Mouse (Mus musculus) induced T-regulatory cell, adult 2 months (primary cell): ENCODE measurements at regions not wholly inside any gene's neighbourhood (a gene's known extent, or its start where the extent isn't known, plus 50 kb on each side); places are given as distances from the start of the nearest gene placed in this dataset.

ENCODE experiments used
- DNase-seq: peaks from one replicate; pipeline ENCODE4 v3.0.0-alpha.2; 2012; ENCODE audit warnings: low read depth

GRCm38 (mm10) chr3:61740088-61740487, 374.3 kb upstream of the B430305J03Rik start:
- no peak for DNase-seq

GRCm38 (mm10) chr3:61738528-61738927, 372.8 kb upstream of the B430305J03Rik start:
- DNase-seq: no peak

GRCm38 (mm10) chr3:61716785-61717184, 351.0 kb upstream of the B430305J03Rik start:
- DNase-seq: no peak

GRCm38 (mm10) chr3:61687933-61688705, 322.4 kb upstream of the B430305J03Rik start:
- DNase-seq: no peak

- no peak for DNase-seq
Measured at GRCm38 (mm10) chr3:61670874-61671273, 305.1 kb upstream of the B430305J03Rik start.

- DNase-seq: no peak
Measured at GRCm38 (mm10) chr3:61656143-61656542, 290.4 kb upstream of the B430305J03Rik start.

GRCm38 (mm10) chr3:61628535-61628934, 262.8 kb upstream of the B430305J03Rik start:
- no peak for DNase-seq

- no peak for DNase-seq
Measured at GRCm38 (mm10) chr3:61628099-61628498, 262.3 kb upstream of the B430305J03Rik start.

- DNase-seq: no peak
Measured at GRCm38 (mm10) chr3:61623954-61624487, 258.3 kb upstream of the B430305J03Rik start.

- DNase-seq: no peak
Measured at GRCm38 (mm10) chr3:61605469-61605868, 239.7 kb upstream of the B430305J03Rik start.

GRCm38 (mm10) chr3:61602891-61603290, 237.1 kb upstream of the B430305J03Rik start:
- DNase-seq: no peak

- no peak for DNase-seq
Measured at GRCm38 (mm10) chr3:61595574-61595973, 229.8 kb upstream of the B430305J03Rik start.

- no peak for DNase-seq
Measured at GRCm38 (mm10) chr3:61592342-61592741, 226.6 kb upstream of the B430305J03Rik start.

- DNase-seq: no peak
Measured at GRCm38 (mm10) chr3:61583669-61584068, 217.9 kb upstream of the B430305J03Rik start.

- DNase-seq: no peak
Measured at GRCm38 (mm10) chr3:61582927-61583326, 217.2 kb upstream of the B430305J03Rik start.

- DNase-seq: no peak
Measured at GRCm38 (mm10) chr3:61580252-61580651, 214.5 kb upstream of the B430305J03Rik start.

- DNase-seq: no peak
Measured at GRCm38 (mm10) chr3:61537113-61537512, 171.4 kb upstream of the B430305J03Rik start.

GRCm38 (mm10) chr3:61535751-61536150, 170.0 kb upstream of the B430305J03Rik start:
- no peak for DNase-seq

GRCm38 (mm10) chr3:61503178-61503577, 137.4 kb upstream of the B430305J03Rik start:
- DNase-seq: no peak

- no peak for DNase-seq
Measured at GRCm38 (mm10) chr3:61494835-61495234, 129.1 kb upstream of the B430305J03Rik start.

- DNase-seq: no peak
Measured at GRCm38 (mm10) chr3:61486808-61487389, 121.1 kb upstream of the B430305J03Rik start.

GRCm38 (mm10) chr3:61478861-61479584, 113.3 kb upstream of the B430305J03Rik start:
- DNase-seq: no peak

GRCm38 (mm10) chr3:61475018-61475417, 109.3 kb upstream of the B430305J03Rik start:
- no peak for DNase-seq
